Mouse (Mus musculus) heart, adult 8-10 months (tissue): ENCODE data around the gene Plin2. TPM values are rescaled to one million over a fixed set of nuclear protein-coding genes. Genes with fewer than 3 reads are reported as not detected.
"Not testable (repeated sequence)": the region's sequence is repeated elsewhere in the genome, so short reads cannot be mapped to it uniquely, and the experiment has no call there.

Source experiments
- DNase-seq: peaks from one replicate; pipeline ENCODE4 v3.0.0; 2022; ENCODE audit warnings: low spot score
- total RNA-seq, 4 experiments: library from RNA; stranded (reverse); gene quantifications; 2 replicates each; pipeline ENCODE4 v1.2.4; 2022

The Plin2 gene
- total RNA-seq, 4 experiments from 2014 or later: 111 to 155 (median 132) TPM

GRCm38 (mm10) chr4:86632556-86632955, 37.3 kb downstream of the Plin2 start:
- not testable (repeated sequence) for DNase-seq

GRCm38 (mm10) chr4:86631831-86632230, 38.0 kb downstream of the Plin2 start:
- no peak for DNase-seq

- DNase-seq: not testable (repeated sequence)
Measured at GRCm38 (mm10) chr4:86626496-86626895, 43.4 kb downstream of the Plin2 start.

GRCm38 (mm10) chr4:86625463-86625862, 44.4 kb downstream of the Plin2 start:
- DNase-seq: no peak

GRCm38 (mm10) chr4:86622532-86622931, 47.3 kb downstream of the Plin2 start:
- DNase-seq: not testable (repeated sequence)

- no peak for DNase-seq
Measured at GRCm38 (mm10) chr4:86622116-86622515, 47.7 kb downstream of the Plin2 start.

- DNase-seq: no peak
Measured at GRCm38 (mm10) chr4:86620506-86620905, 49.4 kb downstream of the Plin2 start.

GRCm38 (mm10) chr4:86612289-86612620, 57.6 kb downstream of the Plin2 start:
- no peak for DNase-seq

- peak; percentile 95 for DNase-seq
Measured at GRCm38 (mm10) chr4:86611524-86612288, 58.2 kb downstream of the Plin2 start, which contains the start of gene Haus6. TSS of gene Haus6 (minus strand) at chr4:86612055.

Other genes starting within 250 kb of the Plin2 start
- not detected for gene Saxo1, start 111.7 kb downstream of the Plin2 start, total RNA-seq
- gene Rraga, start 94.4 kb downstream of the Plin2 start, total RNA-seq: 10 to 100 TPM; 54.5 to 58.4 (median 57.6) TPM
- gene Haus6, start 58.0 kb downstream of the Plin2 start, total RNA-seq: 1 to 10 TPM; 4.4 to 6.7 (median 4.6) TPM
- gene Dennd4c, start 78.5 kb upstream of the Plin2 start, total RNA-seq: 10 to 100 TPM; 31.8 to 40.0 (median 36.5) TPM
- 100 to 1,000 TPM; 483 to 550 (median 520) TPM for gene Rps6, start 187.4 kb upstream of the Plin2 start, total RNA-seq
- gene Acer2, start 204.3 kb upstream of the Plin2 start, total RNA-seq: 10 to 100 TPM; 15.3 to 17.8 (median 17.6) TPM